Mouse (Mus musculus) CH12.LX (cell line): ENCODE results near the gene Med23. TPM values are rescaled to one million over a fixed set of nuclear protein-coding genes. Genes with fewer than 3 reads are reported as not detected.

Experiments used
- DNase-seq: peaks from one replicate; pipeline ENCODE4 v3.0.0-alpha.2; 2013; ENCODE audit errors: extremely low read depth
- H3K27ac ChIP-seq: 2 replicates; pipeline ENCODE4 v1.5.1; 2012; ENCODE audit warnings: low read depth, mild to moderate bottlenecking, control low read depth, moderate library complexity; ENCODE audit not compliant: insufficient read depth
- H3K27me3 ChIP-seq: replicated peaks from 2 replicates; pipeline ENCODE3; 2012; ENCODE audit warnings: inconsistent platforms
- H3K36me3 ChIP-seq, 2 experiments: replicated peaks in 1 of 2; 2 replicates each; pipeline versions ENCODE3 to v1.6.1; 2012; ENCODE audit warnings: inconsistent platforms in 1 of 2, low read length in 1 of 2, mild to moderate bottlenecking in 1 of 2, mixed read lengths in 1 of 2, moderate library complexity in 1 of 2; ENCODE audit not compliant: control insufficient read depth in 1 of 2, insufficient read depth in 1 of 2
- H3K4me1 ChIP-seq, 2 experiments: 2 replicates each; pipeline ENCODE4 v1.6.1; 2012; ENCODE audit warnings: inconsistent platforms in 1 of 2, moderate library complexity in 1 of 2; ENCODE audit not compliant: insufficient read depth in 2 of 2, control insufficient read depth in 1 of 2
- H3K4me2 ChIP-seq: 2 replicates; pipeline ENCODE4 v1.6.1; 2012; ENCODE audit warnings: low read depth, mild to moderate bottlenecking, control low read depth; ENCODE audit not compliant: poor library complexity, insufficient read depth, severe bottlenecking
- H3K4me3 ChIP-seq, 3 experiments: fragments of 150-350 bp in 1 of 3; sonication (generic) in 1 of 3; replicated peaks in 1 of 3; 2 replicates each; pipeline versions ENCODE3 to v1.5.1; 2011 to 2012; ENCODE audit warnings: low read depth in 2 of 3, low read length in 2 of 3, mild to moderate bottlenecking in 2 of 3, moderate library complexity in 2 of 3, control low read depth in 1 of 3, improper control_type of control experiment in 1 of 3, inconsistent platforms in 1 of 3, mixed read lengths in 1 of 3; ENCODE audit not compliant: poor library complexity in 1 of 3
- H3K79me2 ChIP-seq: replicated peaks from 2 replicates; pipeline ENCODE4 v1.6.1; 2012; ENCODE audit warnings: mild to moderate bottlenecking, moderate library complexity; ENCODE audit not compliant: control insufficient read depth, poor library complexity, insufficient read depth, severe bottlenecking; ENCODE audit errors: extremely low read depth
- H3K9ac ChIP-seq: 2 replicates; pipeline ENCODE4 v1.6.1; 2012; ENCODE audit warnings: low read depth, mild to moderate bottlenecking, control low read depth, moderate library complexity; ENCODE audit not compliant: insufficient read depth
- H3K9me3 ChIP-seq: replicated peaks from 2 replicates; pipeline ENCODE3; 2012; ENCODE audit warnings: low read length, inconsistent platforms, mixed read lengths
- CHD1 ChIP-seq: IDR thresholded peaks from 2 replicates; pipeline ENCODE4 v1.6.1; 2012; ENCODE audit warnings: low read depth, low read length, improper control_type of control experiment, inconsistent platforms
- GABPA ChIP-seq: IDR thresholded peaks from 2 replicates; pipeline ENCODE4 v1.6.1; 2012; ENCODE audit warnings: low read depth, low read length, improper control_type of control experiment, inconsistent platforms; ENCODE audit not compliant: insufficient replicate concordance
- HCFC1 ChIP-seq: IDR thresholded peaks from 2 replicates; pipeline ENCODE4 v1.6.1; 2012; ENCODE audit warnings: low read depth, mild to moderate bottlenecking, inconsistent platforms, low read length, improper control_type of control experiment
- MYC ChIP-seq: IDR thresholded peaks from 2 replicates; pipeline ENCODE4 v1.6.1; 2011; ENCODE audit warnings: low read depth, mild to moderate bottlenecking, improper control_type of control experiment, low read length
- PAX5 ChIP-seq: IDR thresholded peaks from 2 replicates; pipeline ENCODE4 v1.6.1; 2012; ENCODE audit warnings: low read length, inconsistent platforms, mixed read lengths
- SIN3A ChIP-seq: IDR thresholded peaks from 2 replicates; pipeline ENCODE4 v1.6.1; 2012; ENCODE audit warnings: low read length, improper control_type of control experiment, inconsistent platforms
- ZKSCAN1 ChIP-seq: IDR thresholded peaks from 2 replicates; pipeline ENCODE4 v1.6.1; 2012; ENCODE audit warnings: low read depth, inconsistent platforms, low read length, improper control_type of control experiment, borderline replicate concordance
- ZMIZ1 ChIP-seq: IDR thresholded peaks from 2 replicates; pipeline ENCODE4 v1.6.1; 2012; ENCODE audit warnings: low read depth, mild to moderate bottlenecking, inconsistent platforms, low read length, improper control_type of control experiment
- dilution Hi-C: fragments of 300-500 bp; cut with MboI; formaldehyde crosslinking; loops from 2 replicates; pipeline ENCODE4 v1.14.3; 2020; ENCODE audit warnings: low sequenced_read_pairs; ENCODE audit not compliant: extremely low pct_unique_long_range_greater_than_20kb, extremely low pct_ligation_motif_present
- in situ Hi-C: fragments of 300-500 bp; cut with MboI; formaldehyde crosslinking; loops from 3 replicates; pipeline ENCODE4 v1.14.3; 2019; ENCODE audit warnings: low sequenced_read_pairs, low pct_ligation_motif_present, low pct_unique_long_range_greater_than_20kb, mixed read lengths
- polyA plus RNA-seq: library from polyadenylated mRNA; unstranded; fragments of >175 nt; gene quantifications from 2 replicates; pipeline ENCODE4 v1.2.1, GENCODE M21; 2012; ENCODE audit warnings: low read depth; ENCODE audit not compliant: insufficient read length
- total RNA-seq, 2 experiments: library from RNA; depleted of rRNA; stranded (reverse); fragments of 300-350 nt in 1 of 2; fragments of >200 nt in 1 of 2; gene quantifications; 2 replicates each; pipeline ENCODE4 v1.2.3; 2012 to 2014

The Med23 gene
- total and polyA plus RNA-seq, 3 experiments, result 43.5 to 45.7 (median 45.6) TPM

- Histone ChIP-seq H3K4me3 (no peak overlapping the region), H3K27ac (no peak overlapping the region), H3K4me1 (peaks cover 0 to 11% of the 10 kb centered on the region in 2 experiments; a peak in 1 of 4 replicates), H3K27me3 (no peaks in the 10 kb centered on the region), H3K79me2 (no peaks in the 10 kb centered on the region), H3K4me2 (no peak overlapping the region), H3K9me3 (no peaks in the 10 kb centered on the region), H3K9ac (no peak overlapping the region), H3K36me3 (no peaks in the 10 kb centered on the region)
- in situ Hi-C loops (no loop called here), dilution Hi-C loops (no loop called here)
- TF ChIP-seq SIN3A (no peak), GABPA (no peak), CHD1 (no peak), ZKSCAN1 (no peak)
- DNase-seq, result no peak
Measured at GRCm38 (mm10) chr10:24924296-24924695, 54.5 kb downstream of the Med23 start.

GRCm38 (mm10) chr10:24926380-24926779 lies 56.6 kb downstream of the Med23 start:
- no peak overlapping the region for H3K9ac ChIP-seq

GRCm38 (mm10) chr10:24926962-24927720 lies 57.4 kb downstream of the Med23 start, which contains the start of gene Arg1:
TSS of gene Arg1 (minus strand) at chr10:24927484.
- H3K4me1 ChIP-seq, result peaks cover 0 to 11% of the 10 kb centered on the region in 2 experiments; a peak in 1 of 4 replicates
- in situ Hi-C loops (no loop called here), dilution Hi-C loops (no loop called here)
- no peak for TF ChIP-seq MYC
- TF ChIP-seq ZMIZ1, result no peak
- TF ChIP-seq PAX5, result no peak
- H3K4me3 ChIP-seq, result peak within 1 kb of the TSS; percentile 3 to 49 (median 26)
- H3K79me2 ChIP-seq, result no peaks in the 10 kb centered on the region
- no peaks in the 10 kb centered on the region for H3K9me3 ChIP-seq
- peak within 1 kb of the TSS; percentile 25; the same call in 1 of the 2 replicates for H3K4me2 ChIP-seq
- H3K9ac ChIP-seq, result peak within 1 kb of the TSS; percentile 27; the same call in 1 of the 2 replicates
- peak within 1 kb of the TSS; percentile 4; the same call in 1 of the 2 replicates for H3K27ac ChIP-seq
- no peaks in the 10 kb centered on the region for H3K27me3 ChIP-seq
- H3K36me3 ChIP-seq, result no peaks in the 10 kb centered on the region
- DNase-seq, result no peak

More at GRCm38 (mm10) chr10:24926380-24926779, 56.6 kb downstream of the Med23 start:
- no peak overlapping the region for H3K4me2 ChIP-seq
- H3K79me2 ChIP-seq, result no peaks in the 10 kb centered on the region
- H3K9me3 ChIP-seq, result no peaks in the 10 kb centered on the region
- DNase-seq, result no peak
- dilution Hi-C loops, result no loop called here
- H3K36me3 ChIP-seq, result no peaks in the 10 kb centered on the region
- no peak for TF ChIP-seq HCFC1
- no peaks in the 10 kb centered on the region for H3K27me3 ChIP-seq
- H3K27ac ChIP-seq, result no peak overlapping the region
- H3K4me3 ChIP-seq, result no peak overlapping the region
- in situ Hi-C loops, result no loop called here
- peaks cover 0 to 11% of the 10 kb centered on the region in 2 experiments; a peak in 1 of 4 replicates for H3K4me1 ChIP-seq
